Mouse (Mus musculus) small intestine, adult 2 months (tissue): Measurements from ENCODE around the gene Tgfbi.

Source experiments
- CTCF ChIP-seq: fragments of 200-500 bp; IDR thresholded peaks from 2 replicates; pipeline ENCODE4 v1.5.1; 2012; ENCODE audit warnings: low read depth, mild to moderate bottlenecking, control low read depth, inconsistent platforms, low read length, moderate library complexity, mixed read lengths; ENCODE audit not compliant: insufficient replicate concordance, insufficient read length; ENCODE audit errors: extremely low read depth
- POLR2A ChIP-seq: fragments of 200-500 bp; IDR thresholded peaks from 2 replicates; pipeline ENCODE4 v1.6.1; 2012; ENCODE audit warnings: low read depth, mild to moderate bottlenecking, control low read depth, inconsistent platforms, low read length, moderate library complexity

- no peak for TF ChIP-seq CTCF
- no peak for TF ChIP-seq POLR2A
These were observed 49.4 kb upstream of the Tgfbi start for GRCm38 (mm10) chr13:56559841-56560370.
